Mouse (Mus musculus): Measurements from ENCODE around the gene Clec4b2.

- no peak for TF ChIP-seq ZNF384 (IDR thresholded peaks at IDR 0.05; ENCODE audit: low read depth, low read length)
- TF ChIP-seq CHD2 (IDR thresholded peaks at IDR 0.05; ENCODE audit: low read depth, low read length) = no peak
These were observed 2.6 kb upstream of the Clec4b2 start for GRCm38 (mm10) chr6:123170106-123170505.

Measured in ES-E14 (cell line).